Comparison of ENCODE assay signal across 8 mouse cellular contexts in genomic region chr7:139581801-139582571, GRCm38 (mm10). TPM values are rescaled to one million over a fixed set of nuclear protein-coding genes. Genes with fewer than 3 reads are reported as not detected.
DNase-seq lines count a peak whose midpoint lies in the region; ATAC-seq and TF ChIP-seq lines count a peak whose summit lies in the region.
"Had no signal": no experiment of that assay in that cellular context is flagged by ENCODE, and none has a peak within 500 bp of the region (broad histone marks: within the 10 kb centered on the region; RNA-seq: fewer than 3 reads in every experiment).

No protein-coding gene starts in this region.

- peak overlapping the region; percentile 33 for H3K4me3 ChIP-seq in lung, postnatal 0 days (ENCODE audit: low read depth, low read length)
- peak overlapping the region; percentile 59 for H3K4me3 ChIP-seq in embryonic facial prominence, embryonic 10.5 days
- H3K4me3 ChIP-seq in heart, postnatal 0 days (ENCODE audit: low read depth, low read length), result peak overlapping the region; percentile 47
- peak overlapping the region; percentile 40 for H3K4me3 ChIP-seq in liver, embryonic 12.5 days
- peak overlapping the region; percentile 44 for H3K4me3 ChIP-seq in stomach, embryonic 16.5 days (replicated peaks; ENCODE audit: low read length)
- H3K4me3 ChIP-seq: myocyte had no signal

- DNase-seq in lung, postnatal 0 days (ENCODE audit: low spot score), result no peak
- DNase-seq in lung, postnatal 36 days, result no peak
- DNase-seq in embryonic facial prominence, embryonic 10.5 days (ENCODE audit: low spot score), result peak; percentile 58
- DNase-seq in heart, postnatal 0 days (ENCODE audit: low spot score), result no peak
- no peak for DNase-seq in urinary bladder, postnatal 25 days (ENCODE audit: low spot score)

- H3K9ac ChIP-seq in lung, postnatal 0 days (replicated peaks; ENCODE audit: low read depth), result no peak overlapping the region
- H3K9ac ChIP-seq in heart, postnatal 0 days (replicated peaks; ENCODE audit: low read depth, low read length), result no peak overlapping the region
- H3K9ac ChIP-seq in liver, embryonic 12.5 days, result no peak overlapping the region
- H3K9ac ChIP-seq in stomach, embryonic 16.5 days (ENCODE audit: low read length), result peak overlapping the region; percentile 63

- TF ChIP-seq CTCF in lung, postnatal 0 days (IDR thresholded peaks at IDR 0.05), result no peak
- TF ChIP-seq CTCF in heart, postnatal 0 days (IDR thresholded peaks at IDR 0.05; ENCODE audit: low read depth), result no peak

- peaks cover 17% of the 10 kb centered on the region for H3K4me1 ChIP-seq in lung, postnatal 0 days (ENCODE audit: insufficient read depth, low read depth, low read length)
- peaks cover 37% of the 10 kb centered on the region for H3K4me1 ChIP-seq in embryonic facial prominence, embryonic 10.5 days
- peaks cover 18% of the 10 kb centered on the region for H3K4me1 ChIP-seq in heart, postnatal 0 days (ENCODE audit: control insufficient read depth, insufficient read depth)
- peaks cover 19% of the 10 kb centered on the region for H3K4me1 ChIP-seq in liver, embryonic 12.5 days
- H3K4me1 ChIP-seq in stomach, embryonic 16.5 days (ENCODE audit: control insufficient read depth, insufficient read depth, low read length), result peaks cover 27% of the 10 kb centered on the region

- peak; percentile 15; the same call in 1 of the 2 replicates for ATAC-seq in lung, postnatal 0 days
- peak; percentile 19; the same call in 1 of the 2 replicates for ATAC-seq in heart, postnatal 0 days (ENCODE audit: insufficient read depth, low read depth)
- ATAC-seq in liver, embryonic 12.5 days, result no peak
- no peak for ATAC-seq in stomach, embryonic 16.5 days (ENCODE audit: insufficient read depth, low FRiP score)

- WGBS in lung, postnatal 0 days, result 1% methylated on average over 70 of the region's 82 CpGs
- 1% methylated on average over 82 of the region's 82 CpGs for WGBS in embryonic facial prominence, embryonic 10.5 days
- WGBS in heart, postnatal 0 days, result under 1% methylated on average over 82 of the region's 82 CpGs
- 1% methylated on average over 73 of the region's 82 CpGs for whole genome bisulfite sequencing in liver, embryonic 12.5 days (ENCODE audit: insufficient replicate concordance)
- under 1% methylated on average over 82 of the region's 82 CpGs for WGBS in stomach, embryonic 16.5 days

- H3K9me3 ChIP-seq in lung, postnatal 0 days (ENCODE audit: low read length), result no peaks in the 10 kb centered on the region
- H3K9me3 ChIP-seq in embryonic facial prominence, embryonic 10.5 days, result no peaks in the 10 kb centered on the region
- no peaks in the 10 kb centered on the region for H3K9me3 ChIP-seq in heart, postnatal 0 days (replicated peaks; ENCODE audit: control insufficient read depth, low read length)
- H3K9me3 ChIP-seq in liver, embryonic 12.5 days (replicated peaks), result no peaks in the 10 kb centered on the region
- H3K9me3 ChIP-seq in stomach, embryonic 16.5 days (replicated peaks; ENCODE audit: control insufficient read depth, low read length), result no peaks in the 10 kb centered on the region

- no peak overlapping the region for H3K27ac ChIP-seq in lung, postnatal 0 days (ENCODE audit: low read length)
- peak overlapping the region; percentile 71 for H3K27ac ChIP-seq in embryonic facial prominence, embryonic 10.5 days (replicated peaks)
- H3K27ac ChIP-seq in heart, postnatal 0 days (ENCODE audit: low read depth), result no peak overlapping the region
- H3K27ac ChIP-seq in liver, embryonic 12.5 days, result no peak overlapping the region
- no peak overlapping the region for H3K27ac ChIP-seq in stomach, embryonic 16.5 days (ENCODE audit: low read length)

- TF ChIP-seq EP300 in lung, postnatal 0 days (IDR thresholded peaks at IDR 0.05), result no peak
- no peak for TF ChIP-seq EP300 in heart, postnatal 0 days (IDR thresholded peaks at IDR 0.05; ENCODE audit: low read depth)

- peaks cover 78% of the 10 kb centered on the region for H3K27me3 ChIP-seq in lung, postnatal 0 days (replicated peaks; ENCODE audit: insufficient read depth, low read length)
- peaks cover 100% of the 10 kb centered on the region for H3K27me3 ChIP-seq in embryonic facial prominence, embryonic 10.5 days (replicated peaks; ENCODE audit: low read depth, poor library complexity, severe bottlenecking)
- H3K27me3 ChIP-seq in heart, postnatal 0 days (ENCODE audit: control insufficient read depth, insufficient read depth, low read length), result peaks cover 81% of the 10 kb centered on the region
- H3K27me3 ChIP-seq in liver, embryonic 12.5 days (replicated peaks), result peaks cover 96% of the 10 kb centered on the region
- H3K27me3 ChIP-seq in stomach, embryonic 16.5 days (ENCODE audit: control insufficient read depth, insufficient read depth, low read length), result peaks cover 87% of the 10 kb centered on the region

- H3K36me3 ChIP-seq in lung, postnatal 0 days (ENCODE audit: insufficient read depth, low read length), result peaks cover 17% of the 10 kb centered on the region
- H3K36me3 ChIP-seq in embryonic facial prominence, embryonic 10.5 days (replicated peaks), result peaks cover 18% of the 10 kb centered on the region; the same call in 1 of the 2 replicates
- peaks cover 31% of the 10 kb centered on the region for H3K36me3 ChIP-seq in heart, postnatal 0 days (replicated peaks; ENCODE audit: control insufficient read depth, insufficient read depth, low read length)
- H3K36me3 ChIP-seq in liver, embryonic 12.5 days, result peaks cover 10% of the 10 kb centered on the region
- H3K36me3 ChIP-seq in stomach, embryonic 16.5 days (ENCODE audit: control insufficient read depth, insufficient read depth, low read length), result 0 out of 2 replicates have a peak, but pooled peaks cover 2% of the 10 kb centered on the region

- peak overlapping the region; percentile 51 for H3K4me2 ChIP-seq in lung, postnatal 0 days (replicated peaks; ENCODE audit: low read depth, low read length)
- H3K4me2 ChIP-seq in heart, postnatal 0 days (ENCODE audit: low read depth, low read length), result peak overlapping the region; percentile 61
- peak overlapping the region; percentile 53 for H3K4me2 ChIP-seq in liver, embryonic 12.5 days
- peak overlapping the region; percentile 52 for H3K4me2 ChIP-seq in stomach, embryonic 16.5 days (ENCODE audit: low read depth, low read length)

RNA-seq across cellular contexts. Expression of gene Nkx6-2, which starts 0.6 kb away (rescaled TPM):
- polyA plus RNA-seq in lung, postnatal 0 days (2015; fragmentation: Nextera tagmentation; extraction: Ambion mirVana), result 0.08 and 0.10 TPM in 2 replicates
- 3.8 and 15.1 TPM in 2 replicates for polyA plus RNA-seq in embryonic facial prominence, embryonic 10.5 days (2016; fragmentation: Nextera tagmentation; extraction: Ambion mirVana)
- not detected in 2 replicates for total RNA-seq in heart, postnatal 0 days (2014; rRNA removed; ENCODE audit: low replicate concordance)
- polyA plus RNA-seq in heart, postnatal 0 days (2015; fragmentation: Nextera tagmentation; extraction: Ambion mirVana), result 0.19 TPM in 1 of 2 replicates, not detected in the other
- polyA plus RNA-seq in liver, embryonic 12.5 days (2016; fragmentation: Nextera tagmentation; extraction: Ambion mirVana), result 0.43 TPM in 1 of 2 replicates, not detected in the other
- 2.6 and 2.8 TPM in 2 replicates for polyA plus RNA-seq in stomach, embryonic 16.5 days (2015; fragmentation: Nextera tagmentation; extraction: Ambion mirVana)
- polyA plus RNA-seq: myocyte had no signal

Comparison
In these comparisons a context has a peak if more than half of its experiments do, and no peak if none do; other contexts are left out.
1. ATAC-seq: peak in lung, postnatal 0 days (single experiment) and heart, postnatal 0 days (single experiment); none in liver, embryonic 12.5 days (single experiment) and stomach, embryonic 16.5 days (single experiment).
2. Peak in every context shown above with its lines, with median percentiles within 50 percentile points of each other: H3K4me2 ChIP-seq and H3K4me3 ChIP-seq.